Mouse (Mus musculus): ENCODE data around the gene E2f3. TPM values are rescaled to one million over a fixed set of nuclear protein-coding genes. Genes with fewer than 3 reads are reported as not detected.

E2f3 gene
- polyA plus RNA-seq, 1 experiment from 2014 or later = 15.2 TPM

DNA sequence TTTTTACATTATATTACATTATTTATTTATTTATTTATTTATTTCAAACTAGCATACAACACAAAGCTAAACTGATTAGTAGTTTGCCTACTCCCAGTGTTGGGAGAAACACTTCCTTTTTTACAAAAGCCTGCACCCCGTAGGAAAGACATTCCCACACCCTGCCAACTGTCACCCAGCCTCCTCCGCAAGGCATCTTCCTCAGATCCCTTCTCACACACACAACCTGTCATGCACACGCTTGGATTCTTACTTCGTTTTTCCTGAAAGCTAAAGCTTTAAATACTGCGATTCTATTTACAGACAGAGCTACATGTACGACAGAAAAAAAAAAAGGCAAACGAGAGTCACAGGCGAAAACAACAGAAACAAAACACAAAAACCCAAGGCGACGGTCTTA is 79.1 kb downstream of the E2f3 start:
- Histone ChIP-seq H3K27ac (ENCODE audit: low read depth, low read length) (no peak overlapping the region), H3K4me3 (ENCODE audit: low read depth, low read length) (no peak overlapping the region), H3K4me2 (ENCODE audit: low read depth) (no peak overlapping the region), H3K9ac (ENCODE audit: low read length) (no peak overlapping the region), H3K36me3 (ENCODE audit: control insufficient read depth, insufficient read depth, low read length) (peaks cover 27% of the 10 kb centered on the region), H3K9me3 (ENCODE audit: control insufficient read depth, low read length) (no peaks in the 10 kb centered on the region), H3K27me3 (ENCODE audit: control insufficient read depth, insufficient read depth, low read length) (no peaks in the 10 kb centered on the region), H3K4me1 (ENCODE audit: control insufficient read depth, insufficient read depth, low read length) (no peaks in the 10 kb centered on the region)
- DNase-seq (ENCODE audit: low spot score) (no peak), ATAC-seq (ENCODE audit: insufficient read depth, low FRiP score, low TSS enrichment) (no peak)
- WGBS = 96% methylated on average over 10 of the region's 10 CpGs

DNA sequence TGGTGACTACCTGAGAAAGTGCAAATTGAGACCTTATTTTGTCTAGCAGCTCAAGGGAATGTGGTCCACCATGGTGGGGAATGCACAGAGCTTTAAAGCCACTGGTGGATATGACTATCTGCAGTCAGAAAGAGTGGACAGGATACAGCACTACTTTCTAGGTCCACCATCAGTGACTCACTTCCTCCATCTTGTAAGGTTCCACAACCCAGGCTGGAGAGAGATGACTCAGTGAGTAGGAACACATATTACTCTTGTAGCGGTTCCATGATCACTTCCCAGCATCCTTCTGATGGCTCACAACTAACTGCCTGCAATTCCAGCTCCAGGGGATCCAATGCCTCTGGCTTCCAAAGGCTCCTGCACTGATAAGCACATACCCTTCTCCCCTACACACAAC is 82.5 kb downstream of the E2f3 start:
- 100% methylated on average over 1 of the region's 1 CpGs for WGBS
- ATAC-seq (ENCODE audit: insufficient read depth, low FRiP score, low TSS enrichment) (no peak), DNase-seq (ENCODE audit: low spot score) (no peak)

GRCm38 (mm10) chr13:29902676-29903075 is 83.2 kb downstream of the E2f3 start:
- Histone ChIP-seq H3K9ac (ENCODE audit: low read length) (no peak overlapping the region), H3K36me3 (ENCODE audit: control insufficient read depth, insufficient read depth, low read length) (peaks cover 6% of the 10 kb centered on the region), H3K4me1 (ENCODE audit: control insufficient read depth, insufficient read depth, low read length) (no peaks in the 10 kb centered on the region), H3K4me2 (ENCODE audit: low read depth) (no peak overlapping the region), H3K27ac (ENCODE audit: low read depth, low read length) (no peak overlapping the region), H3K27me3 (ENCODE audit: control insufficient read depth, insufficient read depth, low read length) (no peaks in the 10 kb centered on the region), H3K9me3 (ENCODE audit: control insufficient read depth, low read length) (no peaks in the 10 kb centered on the region), H3K4me3 (ENCODE audit: low read depth, low read length) (no peak overlapping the region)
- WGBS = 94% methylated on average over 1 of the region's 1 CpGs
- DNase-seq (ENCODE audit: low spot score) (no peak), ATAC-seq (ENCODE audit: insufficient read depth, low FRiP score, low TSS enrichment) (no peak)

More for the DNA sequence above, 82.5 kb downstream of the E2f3 start:
- no peak overlapping the region for H3K4me3 ChIP-seq (ENCODE audit: low read depth, low read length)
- peaks cover 8% of the 10 kb centered on the region for H3K36me3 ChIP-seq (ENCODE audit: control insufficient read depth, insufficient read depth, low read length)
- no peaks in the 10 kb centered on the region for H3K27me3 ChIP-seq (ENCODE audit: control insufficient read depth, insufficient read depth, low read length)
- no peaks in the 10 kb centered on the region for H3K9me3 ChIP-seq (ENCODE audit: control insufficient read depth, low read length)
- H3K4me1 ChIP-seq (ENCODE audit: control insufficient read depth, insufficient read depth, low read length) = no peaks in the 10 kb centered on the region
- no peak overlapping the region for H3K9ac ChIP-seq (ENCODE audit: low read length)
- H3K4me2 ChIP-seq (ENCODE audit: low read depth) = no peak overlapping the region
- no peak overlapping the region for H3K27ac ChIP-seq (ENCODE audit: low read depth, low read length)

- Histone ChIP-seq H3K4me1 (ENCODE audit: control insufficient read depth, insufficient read depth, low read length) (no peaks in the 10 kb centered on the region), H3K4me2 (ENCODE audit: low read depth) (no peak overlapping the region), H3K27ac (ENCODE audit: low read depth, low read length) (no peak overlapping the region), H3K9ac (ENCODE audit: low read length) (no peak overlapping the region), H3K9me3 (ENCODE audit: control insufficient read depth, low read length) (no peaks in the 10 kb centered on the region), H3K27me3 (ENCODE audit: control insufficient read depth, insufficient read depth, low read length) (no peaks in the 10 kb centered on the region), H3K4me3 (ENCODE audit: low read depth, low read length) (no peak overlapping the region), H3K36me3 (ENCODE audit: control insufficient read depth, insufficient read depth, low read length) (peaks cover 6% of the 10 kb centered on the region)
- WGBS = 81% methylated on average over 4 of the region's 4 CpGs
- ATAC-seq (ENCODE audit: insufficient read depth, low FRiP score, low TSS enrichment) (no peak), DNase-seq (ENCODE audit: low spot score) (no peak)
These were observed 84.2 kb downstream of the E2f3 start for GRCm38 (mm10) chr13:29901641-29902040.

DNA sequence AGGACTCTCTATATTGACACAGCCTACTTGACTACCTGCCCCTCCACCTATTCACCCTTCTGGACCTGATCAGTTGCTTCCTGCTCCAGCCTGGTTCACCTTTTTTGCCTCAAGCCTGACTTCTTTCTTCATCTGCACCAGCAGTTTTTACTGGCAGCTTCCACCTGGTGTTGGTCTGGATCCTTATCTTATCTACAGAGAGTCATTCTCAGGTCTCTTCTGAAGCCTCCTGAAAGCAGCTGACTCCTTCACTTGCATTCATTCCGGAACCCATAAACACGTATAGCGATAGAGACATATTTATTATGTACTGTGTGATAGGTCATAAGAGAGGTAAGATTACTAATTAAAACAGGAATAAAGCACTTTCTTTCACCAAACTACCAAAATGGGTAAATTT is 119.1 kb downstream of the E2f3 start:
- no peaks in the 10 kb centered on the region for H3K9me3 ChIP-seq (ENCODE audit: control insufficient read depth, low read length)
- H3K27ac ChIP-seq (ENCODE audit: low read depth, low read length) = no peak overlapping the region
- ATAC-seq (ENCODE audit: insufficient read depth, low FRiP score, low TSS enrichment) (no peak), DNase-seq (ENCODE audit: low spot score) (no peak)
- H3K9ac ChIP-seq (ENCODE audit: low read length) = no peak overlapping the region
- H3K4me2 ChIP-seq (ENCODE audit: low read depth) = no peak overlapping the region
- 97% methylated on average over 3 of the region's 3 CpGs for WGBS
- H3K27me3 ChIP-seq (ENCODE audit: control insufficient read depth, insufficient read depth, low read length) = no peaks in the 10 kb centered on the region
- no peaks in the 10 kb centered on the region for H3K36me3 ChIP-seq (ENCODE audit: control insufficient read depth, insufficient read depth, low read length)
- no peak overlapping the region for H3K4me3 ChIP-seq (ENCODE audit: low read depth, low read length)
- no peaks in the 10 kb centered on the region for H3K4me1 ChIP-seq (ENCODE audit: control insufficient read depth, insufficient read depth, low read length)

DNA sequence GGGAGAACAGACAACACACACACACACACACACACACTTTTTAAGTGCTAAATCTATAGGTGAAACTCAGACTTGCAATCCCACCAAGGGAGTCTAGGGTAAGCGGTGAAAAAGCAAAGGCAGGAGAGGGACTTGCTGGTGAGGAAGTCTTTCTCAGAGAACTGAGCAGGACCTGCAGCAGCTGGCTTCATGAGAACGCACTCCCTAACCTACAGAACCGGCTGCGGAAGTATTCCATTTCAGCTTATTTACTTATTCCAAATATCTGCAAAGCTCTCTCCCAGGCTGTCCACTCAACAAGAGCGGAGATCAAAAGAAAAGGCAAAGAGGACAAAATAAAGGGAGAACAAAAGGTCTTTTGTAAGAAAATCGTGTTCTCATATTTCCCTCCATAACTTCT is 121.5 kb downstream of the E2f3 start:
- Histone ChIP-seq H3K9ac (ENCODE audit: low read length) (no peak overlapping the region), H3K4me1 (ENCODE audit: control insufficient read depth, insufficient read depth, low read length) (no peaks in the 10 kb centered on the region), H3K27me3 (ENCODE audit: control insufficient read depth, insufficient read depth, low read length) (no peaks in the 10 kb centered on the region), H3K9me3 (ENCODE audit: control insufficient read depth, low read length) (no peaks in the 10 kb centered on the region), H3K27ac (ENCODE audit: low read depth, low read length) (no peak overlapping the region), H3K36me3 (ENCODE audit: control insufficient read depth, insufficient read depth, low read length) (no peaks in the 10 kb centered on the region), H3K4me3 (ENCODE audit: low read depth, low read length) (no peak overlapping the region), H3K4me2 (ENCODE audit: low read depth) (no peak overlapping the region)
- 63% methylated on average over 6 of the region's 6 CpGs for WGBS
- ATAC-seq (ENCODE audit: insufficient read depth, low FRiP score, low TSS enrichment) (no peak), DNase-seq (ENCODE audit: low spot score) (peak; percentile 16)

DNA sequence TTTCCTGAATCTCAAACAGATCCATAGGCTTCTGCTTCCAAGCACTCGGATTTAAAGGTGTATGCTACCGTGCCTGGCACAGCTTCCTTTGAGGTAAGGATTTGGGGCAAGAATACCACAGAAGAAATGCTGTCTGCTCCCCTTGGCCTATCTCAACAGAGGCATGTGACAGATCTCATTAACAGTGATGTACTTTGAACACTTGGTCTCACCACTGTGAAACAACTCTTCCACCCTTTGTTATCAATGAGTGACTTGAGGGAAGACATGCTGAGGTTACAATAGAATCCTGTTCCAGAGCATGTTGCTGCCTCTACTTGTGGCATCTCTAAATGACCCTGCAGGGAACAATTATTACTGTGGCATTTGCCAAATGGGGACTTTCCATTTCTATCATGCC is 125.8 kb downstream of the E2f3 start:
- H3K4me2 ChIP-seq (ENCODE audit: low read depth) = no peak overlapping the region
- 70% methylated on average over 2 of the region's 2 CpGs for WGBS
- no peaks in the 10 kb centered on the region for H3K27me3 ChIP-seq (ENCODE audit: control insufficient read depth, insufficient read depth, low read length)
- H3K27ac ChIP-seq (ENCODE audit: low read depth, low read length) = no peak overlapping the region
- no peak for DNase-seq (ENCODE audit: low spot score)
- no peaks in the 10 kb centered on the region for H3K36me3 ChIP-seq (ENCODE audit: control insufficient read depth, insufficient read depth, low read length)
- H3K9me3 ChIP-seq (ENCODE audit: control insufficient read depth, low read length) = no peaks in the 10 kb centered on the region
- H3K4me3 ChIP-seq (ENCODE audit: low read depth, low read length) = no peak overlapping the region
- H3K4me1 ChIP-seq (ENCODE audit: control insufficient read depth, insufficient read depth, low read length) = no peaks in the 10 kb centered on the region
- no peak for ATAC-seq (ENCODE audit: insufficient read depth, low FRiP score, low TSS enrichment)
- no peak overlapping the region for H3K9ac ChIP-seq (ENCODE audit: low read length)

- peak; percentile 24 for DNase-seq (ENCODE audit: low spot score)
- WGBS = 21% methylated on average over 4 of the region's 4 CpGs
- Histone ChIP-seq H3K27ac (ENCODE audit: low read depth, low read length) (no peak overlapping the region), H3K4me1 (ENCODE audit: control insufficient read depth, insufficient read depth, low read length) (peaks cover 4% of the 10 kb centered on the region; the same call in 1 of the 2 replicates), H3K27me3 (ENCODE audit: control insufficient read depth, insufficient read depth, low read length) (no peaks in the 10 kb centered on the region), H3K4me2 (ENCODE audit: low read depth) (no peak overlapping the region), H3K36me3 (ENCODE audit: control insufficient read depth, insufficient read depth, low read length) (no peaks in the 10 kb centered on the region), H3K4me3 (ENCODE audit: low read depth, low read length) (no peak overlapping the region), H3K9ac (ENCODE audit: low read length) (no peak overlapping the region), H3K9me3 (ENCODE audit: control insufficient read depth, low read length) (no peaks in the 10 kb centered on the region)
- ATAC-seq (ENCODE audit: insufficient read depth, low FRiP score, low TSS enrichment) = no peak
These were observed 128.4 kb downstream of the E2f3 start for GRCm38 (mm10) chr13:29857436-29857835.
